Mouse (Mus musculus) G1E (cell line): ENCODE results near the gene Syne3. TPM values are rescaled to one million over a fixed set of nuclear protein-coding genes. Genes with fewer than 3 reads are reported as not detected.

Source experiments
- ATAC-seq: 2 replicates; pipeline ENCODE4 v1.8.0; 2016; ENCODE audit warnings: mild to moderate bottlenecking; ENCODE audit not compliant: insufficient number of reproducible peaks, poor library complexity, low FRiP score, severe bottlenecking; ENCODE audit errors: extremely low read depth
- DNase-seq: peaks from one replicate; pipeline ENCODE4 v3.0.0; 2012; ENCODE audit warnings: low spot score
- H3K27me3 ChIP-seq: 2 replicates; pipeline ENCODE4 v1.6.1; 2012; ENCODE audit warnings: mild to moderate bottlenecking, low read length, inconsistent platforms; ENCODE audit not compliant: insufficient read depth
- H3K36me3 ChIP-seq: replicated peaks from 2 replicates; pipeline ENCODE3; 2012; ENCODE audit warnings: mild to moderate bottlenecking, inconsistent platforms
- H3K4me1 ChIP-seq: 2 replicates; pipeline ENCODE4 v1.6.1; 2012; ENCODE audit warnings: low read depth, low read length, inconsistent platforms, mixed read lengths; ENCODE audit not compliant: insufficient read depth
- H3K4me3 ChIP-seq: 2 replicates; pipeline ENCODE4 v1.5.1; 2012; ENCODE audit warnings: low read depth, mild to moderate bottlenecking, inconsistent platforms, low read length, moderate library complexity, mixed read lengths
- H3K9me3 ChIP-seq: replicated peaks from 2 replicates; pipeline ENCODE4 v1.6.1; 2012; ENCODE audit warnings: inconsistent platforms
- CTCF ChIP-seq: IDR thresholded peaks from 2 replicates; pipeline ENCODE4 v1.5.1; 2012; ENCODE audit warnings: low read depth, low read length, inconsistent platforms, mixed read lengths
- GATA1 ChIP-seq: IDR thresholded peaks from 2 replicates; pipeline ENCODE4 v1.6.1; 2012; ENCODE audit warnings: borderline replicate concordance, low read length, inconsistent platforms, mixed read lengths
- GATA2 ChIP-seq: IDR thresholded peaks from 2 replicates; pipeline ENCODE4 v1.6.1; 2012; ENCODE audit warnings: low read depth, low read length, inconsistent platforms, borderline replicate concordance
- POLR2AphosphoS5 ChIP-seq: IDR thresholded peaks from 2 replicates; pipeline ENCODE4 v1.6.1; 2012; ENCODE audit warnings: low read depth, low read length, inconsistent platforms; ENCODE audit not compliant: insufficient replicate concordance
- TAL1 ChIP-seq: conservative IDR thresholded peaks from 2 replicates; pipeline ENCODE4 v1.6.1; 2012; ENCODE audit warnings: low read depth, low read length, inconsistent platforms, mixed read lengths
- polyA plus RNA-seq: library from polyadenylated mRNA; stranded (reverse); fragments of >175 nt; gene quantifications from 2 replicates; pipeline ENCODE4 v1.2.3, GENCODE M21; 2012
- total RNA-seq, 2 experiments: library from RNA; stranded (forward) in 1 of 2; stranded (reverse) in 1 of 2; fragments of 200-1000 nt in 1 of 2; fragments of >200 nt in 1 of 2; fragmentation: Nextera tagmentation in 1 of 2; gene quantifications; 2 replicates each; pipeline ENCODE4 v1.2.3; 2014 to 2017

The Syne3 gene
- total and polyA plus RNA-seq, 3 experiments: 21.7 to 31.1 (median 27.9) TPM

DNA sequence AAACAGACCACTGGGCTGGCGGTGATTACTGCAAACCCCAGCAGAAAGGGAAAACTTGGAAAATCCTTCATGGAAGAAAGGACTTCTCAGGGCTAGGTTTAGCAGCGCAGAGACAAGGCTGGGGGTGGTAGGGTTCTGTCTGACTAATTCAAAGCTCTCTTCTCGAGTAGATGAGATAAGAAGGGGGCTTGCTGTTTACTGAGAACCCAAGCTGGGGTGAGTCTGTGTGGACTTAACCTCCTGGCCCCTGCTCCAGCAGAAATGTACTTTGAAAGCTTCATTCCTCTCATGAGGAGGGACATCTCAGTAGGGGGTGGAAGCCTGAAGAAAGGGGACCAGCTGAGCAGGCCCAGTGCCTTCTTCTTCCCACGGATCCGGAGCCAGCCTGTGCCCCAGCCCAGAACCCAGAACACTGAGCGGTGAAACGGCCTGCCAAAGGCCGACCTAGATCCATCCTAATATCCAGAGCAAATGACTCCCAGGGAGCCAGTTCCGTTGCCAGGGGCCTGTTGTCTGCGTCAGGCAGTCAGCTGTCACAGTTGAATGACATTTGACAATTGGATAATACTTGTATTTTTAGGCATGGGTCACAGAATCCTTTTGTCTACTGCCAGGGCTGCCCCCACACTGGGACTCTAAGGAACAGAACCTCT is 97.2 kb downstream of the Syne3 start:
- Histone ChIP-seq H3K36me3 (no peaks in the 10 kb centered on the region), H3K4me3 (no peak overlapping the region), H3K4me1 (no peaks in the 10 kb centered on the region), H3K9me3 (peaks cover 51% of the 10 kb centered on the region), H3K27me3 (no peaks in the 10 kb centered on the region)
- ATAC-seq (no peak), DNase-seq (no peak)
- TF ChIP-seq TAL1 (no peak), CTCF (no peak), POLR2AphosphoS5 (no peak), GATA2 (no peak), GATA1 (no peak)

GRCm38 (mm10) chr12:104909750-104910149 is 99.9 kb downstream of the Syne3 start:
- ATAC-seq (no peak), DNase-seq (no peak)
- Histone ChIP-seq H3K9me3 (peaks cover 54% of the 10 kb centered on the region), H3K36me3 (no peaks in the 10 kb centered on the region), H3K4me1 (no peaks in the 10 kb centered on the region), H3K27me3 (no peaks in the 10 kb centered on the region), H3K4me3 (no peak overlapping the region)
- no peak for TF ChIP-seq POLR2AphosphoS5
- no peak for TF ChIP-seq CTCF
- TF ChIP-seq GATA1: no peak
- TF ChIP-seq GATA2: no peak
- no peak for TF ChIP-seq TAL1

DNA sequence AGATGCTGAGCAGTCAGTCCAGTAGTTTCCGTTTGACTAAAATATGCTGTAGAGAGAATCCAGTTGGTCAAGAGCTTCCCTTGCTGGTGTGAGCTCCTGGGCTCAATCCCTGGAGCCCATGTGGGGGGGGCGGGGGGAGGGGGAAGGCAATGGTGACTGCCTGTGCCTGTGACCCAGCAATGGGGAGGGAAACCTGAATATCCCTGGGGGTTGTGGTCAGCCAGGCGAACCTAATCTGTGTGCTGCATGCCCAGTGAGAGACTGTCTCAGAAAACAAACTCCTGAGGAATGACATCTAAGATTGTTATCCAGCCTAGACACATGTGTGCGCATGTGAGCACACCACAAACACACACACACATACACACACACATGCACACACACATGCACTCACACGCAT is 100.6 kb downstream of the Syne3 start:
- DNase-seq (no peak), ATAC-seq (no peak)
- Histone ChIP-seq H3K4me1 (no peaks in the 10 kb centered on the region), H3K4me3 (no peak overlapping the region), H3K27me3 (no peaks in the 10 kb centered on the region), H3K9me3 (peaks cover 51% of the 10 kb centered on the region), H3K36me3 (no peaks in the 10 kb centered on the region)
- TF ChIP-seq CTCF (no peak), POLR2AphosphoS5 (no peak)

DNA sequence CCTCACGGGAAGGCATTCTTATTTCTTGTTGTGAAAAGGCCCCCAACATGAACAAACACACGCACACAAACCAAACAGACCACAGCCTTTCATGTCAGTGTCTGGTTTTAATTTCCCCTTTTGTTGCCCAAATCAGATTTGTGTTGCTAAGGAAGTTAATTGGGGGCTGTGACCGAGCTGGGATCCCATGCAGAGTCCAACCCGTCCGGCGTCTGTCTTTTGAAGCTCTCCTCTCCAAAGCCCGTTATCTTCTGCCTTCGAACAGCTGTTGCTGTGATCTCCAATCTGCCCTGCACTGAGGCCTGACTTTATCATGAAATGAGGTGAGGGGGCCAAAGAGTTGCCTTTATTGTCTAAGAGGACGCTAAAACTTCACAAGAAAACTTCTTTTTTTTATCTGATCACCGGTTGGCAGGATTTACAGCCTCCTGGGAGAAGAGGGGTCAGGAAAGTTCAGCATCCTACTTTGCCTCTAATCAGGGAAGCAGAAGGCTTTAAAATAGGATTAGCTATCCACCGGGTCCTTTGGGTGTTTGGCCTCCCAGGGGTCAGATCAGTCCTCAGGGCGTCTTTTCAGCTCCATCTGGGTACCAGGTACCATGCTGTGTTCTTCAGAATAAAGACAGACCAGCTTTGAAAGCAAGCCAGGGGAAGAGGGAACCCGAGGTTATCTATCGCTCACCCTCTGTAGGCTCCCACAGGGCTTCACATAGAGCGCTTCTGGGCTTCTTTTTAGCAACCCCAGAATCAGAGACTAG is 101.4 kb downstream of the Syne3 start:
- Histone ChIP-seq H3K27me3 (no peaks in the 10 kb centered on the region), H3K4me1 (no peaks in the 10 kb centered on the region), H3K4me3 (no peak overlapping the region), H3K9me3 (peaks cover 51% of the 10 kb centered on the region), H3K36me3 (no peaks in the 10 kb centered on the region)
- no peak for DNase-seq
- no peak for TF ChIP-seq TAL1
- no peak for TF ChIP-seq GATA1
- TF ChIP-seq GATA2: no peak
- no peak for TF ChIP-seq POLR2AphosphoS5
- no peak for TF ChIP-seq CTCF
- no peak for ATAC-seq

DNA sequence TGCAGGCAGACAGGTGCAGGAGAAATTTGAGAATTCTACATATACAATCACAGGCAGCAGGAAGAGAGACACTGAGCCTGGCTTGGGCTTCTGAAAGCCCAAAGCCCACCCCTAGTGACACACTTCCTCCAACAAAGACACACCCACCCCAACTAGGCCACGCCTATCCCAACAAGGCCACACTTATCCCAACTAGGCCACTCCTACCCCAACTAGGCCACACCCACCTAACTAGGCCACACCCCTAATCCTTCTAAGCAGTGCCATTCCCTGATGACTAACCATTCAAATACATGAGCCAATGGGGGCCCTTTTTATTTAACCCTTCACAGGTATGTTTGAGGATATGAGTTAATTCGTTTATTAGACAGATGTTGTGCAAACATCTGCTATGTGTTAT is 102.5 kb downstream of the Syne3 start:
- Histone ChIP-seq H3K4me3 (no peak overlapping the region), H3K27me3 (no peaks in the 10 kb centered on the region), H3K4me1 (no peaks in the 10 kb centered on the region), H3K36me3 (no peaks in the 10 kb centered on the region), H3K9me3 (peaks cover 50% of the 10 kb centered on the region)
- DNase-seq (no peak), ATAC-seq (no peak)
- TF ChIP-seq CTCF (no peak), TAL1 (no peak), GATA2 (no peak), GATA1 (no peak), POLR2AphosphoS5 (no peak)

DNA sequence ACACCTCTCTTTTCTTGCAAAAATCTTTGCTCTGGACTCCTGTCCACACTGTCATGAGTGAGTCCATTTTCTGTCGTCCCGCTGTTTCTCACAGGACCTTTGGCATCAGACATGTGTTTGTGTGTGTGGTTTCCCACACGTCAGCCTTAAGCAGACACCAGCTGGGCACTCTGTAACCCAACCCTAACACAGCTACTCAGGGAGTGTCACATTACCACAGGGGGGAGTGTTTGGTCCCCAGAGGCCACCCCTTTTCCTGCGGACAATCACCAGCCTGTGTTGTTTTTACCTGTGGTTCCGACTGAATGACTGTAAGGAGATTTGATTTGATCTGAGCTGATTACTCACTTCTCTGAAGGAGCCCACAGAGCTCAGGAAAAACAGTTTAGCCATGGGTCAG is 105.5 kb downstream of the Syne3 start:
- Histone ChIP-seq H3K9me3 (peaks cover 48% of the 10 kb centered on the region), H3K36me3 (no peaks in the 10 kb centered on the region), H3K4me1 (no peaks in the 10 kb centered on the region), H3K27me3 (no peaks in the 10 kb centered on the region), H3K4me3 (no peak overlapping the region)
- no peak for ATAC-seq
- TF ChIP-seq GATA1: no peak
- no peak for TF ChIP-seq TAL1
- TF ChIP-seq POLR2AphosphoS5: no peak
- no peak for TF ChIP-seq GATA2
- no peak for TF ChIP-seq CTCF
- DNase-seq: no peak
